Mouse (Mus musculus) ES-E14 (cell line): ENCODE results near the gene Carmil2. TPM values are rescaled to one million over a fixed set of nuclear protein-coding genes. Genes with fewer than 3 reads are reported as not detected.

Experiments used
- DNase-seq: peaks from one replicate; pipeline ENCODE4 v3.0.0-alpha.2; 2013; ENCODE audit warnings: low read depth, low spot score
- H3K27ac ChIP-seq: 2 replicates; pipeline ENCODE4 v1.5.1; 2012; ENCODE audit warnings: low read depth, mild to moderate bottlenecking, low read length, moderate library complexity, mixed read lengths; ENCODE audit not compliant: poor library complexity, insufficient read depth, severe bottlenecking
- H3K36me3 ChIP-seq: 2 replicates; pipeline ENCODE4 v1.6.1; 2012; ENCODE audit warnings: mild to moderate bottlenecking, low read length, moderate library complexity, mixed read lengths; ENCODE audit not compliant: control insufficient read depth, poor library complexity, insufficient read depth, severe bottlenecking
- H3K4me1 ChIP-seq, 2 experiments: fragments of 150-350 bp in 1 of 2; sonication (generic) in 1 of 2; 2 replicates each; pipeline ENCODE4 v1.6.1; 2012; ENCODE audit warnings: low read length in 2 of 2, mild to moderate bottlenecking in 1 of 2, mixed read lengths in 1 of 2; ENCODE audit not compliant: control insufficient read depth in 2 of 2, insufficient read depth in 2 of 2, poor library complexity in 1 of 2
- H3K4me3 ChIP-seq, 2 experiments: fragments of 150-350 bp in 1 of 2; sonication (generic) in 1 of 2; 2 replicates each; pipeline ENCODE4 v1.5.1; 2012; ENCODE audit warnings: low read length in 2 of 2, low read depth in 1 of 2, mild to moderate bottlenecking in 1 of 2, mixed read lengths in 1 of 2; ENCODE audit not compliant: insufficient read depth in 1 of 2, poor library complexity in 1 of 2, severe bottlenecking in 1 of 2
- H3K9ac ChIP-seq: 2 replicates; pipeline ENCODE4 v1.6.1; 2012; ENCODE audit warnings: low read depth, mild to moderate bottlenecking, low read length, mixed read lengths; ENCODE audit not compliant: poor library complexity, insufficient read depth, severe bottlenecking
- H3K9me3 ChIP-seq: fragments of 150-350 bp; sonication (generic); 2 replicates; pipeline ENCODE4 v1.6.1; 2012; ENCODE audit warnings: low read depth, mild to moderate bottlenecking, low read length; ENCODE audit not compliant: control insufficient read depth, insufficient read depth
- CHD2 ChIP-seq: IDR thresholded peaks from 2 replicates; pipeline ENCODE4 v1.6.1; 2014; ENCODE audit warnings: mild to moderate bottlenecking, low read depth, low read length, inconsistent platforms
- HCFC1 ChIP-seq: IDR thresholded peaks from 2 replicates; pipeline ENCODE4 v1.6.1; 2012; ENCODE audit warnings: low read length, inconsistent platforms, borderline replicate concordance; ENCODE audit not compliant: insufficient read depth
- MAFK ChIP-seq: IDR thresholded peaks from 2 replicates; pipeline ENCODE4 v1.6.1; 2014; ENCODE audit warnings: mild to moderate bottlenecking, low read depth, low read length, inconsistent platforms; ENCODE audit not compliant: insufficient read depth
- ZC3H11A ChIP-seq: IDR thresholded peaks from 2 replicates; pipeline ENCODE4 v1.6.1; 2012; ENCODE audit warnings: low read depth, mild to moderate bottlenecking, inconsistent platforms, low read length, borderline replicate concordance
- ZNF384 ChIP-seq: IDR thresholded peaks from 2 replicates; pipeline ENCODE4 v1.6.1; 2012; ENCODE audit warnings: low read depth, low read length, inconsistent platforms
- in situ Hi-C, 2 experiments: fragments of 600-800 bp; cut with MboI; formaldehyde crosslinking; loops; one replicate each; pipeline ENCODE4 v1.15.1; 2025; ENCODE audit warnings: low sequenced_read_pairs in 2 of 2, inconsistent platforms in 1 of 2; ENCODE audit not compliant: unreplicated experiment in 2 of 2
- total RNA-seq: library from RNA; depleted of rRNA; stranded (reverse); fragments of 300-350 nt; gene quantifications from 2 replicates; pipeline ENCODE4 v1.2.3, GENCODE M21; 2012

Carmil2 gene
- total RNA-seq, 1 experiment, result 1.6 TPM

DNA sequence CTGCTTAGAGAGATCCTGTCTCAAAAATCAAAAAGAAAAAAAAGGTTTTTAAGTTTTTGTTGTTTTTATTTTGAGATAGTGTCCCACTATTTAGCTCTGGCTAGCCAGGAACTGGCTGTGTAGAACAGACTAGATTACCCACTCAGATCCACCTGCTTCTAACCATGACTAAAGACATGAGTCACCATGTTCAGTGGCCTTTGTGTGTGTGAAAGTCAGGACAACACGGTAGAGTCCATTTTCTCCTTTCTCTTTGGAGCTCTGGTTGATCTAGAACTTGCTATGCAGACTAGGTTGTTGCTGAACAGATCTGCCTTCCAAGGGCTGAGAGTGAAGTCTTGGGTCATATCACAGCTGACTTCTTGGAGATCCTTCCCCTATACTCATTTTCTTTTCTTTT lies 46.2 kb upstream of the Carmil2 start:
- no peak for DNase-seq
- no peaks in the 10 kb centered on the region for H3K9me3 ChIP-seq
- TF ChIP-seq CHD2, result no peak
- TF ChIP-seq ZNF384, result no peak
- no peak for TF ChIP-seq HCFC1
- no peak for TF ChIP-seq MAFK
- no peak for TF ChIP-seq ZC3H11A
- in situ Hi-C loops, result no loop called here
- H3K9ac ChIP-seq, result no peak overlapping the region
- no peak overlapping the region for H3K27ac ChIP-seq
- no peak overlapping the region for H3K4me3 ChIP-seq
- H3K4me1 ChIP-seq, result peaks cover 6 to 7% of the 10 kb centered on the region in 2 experiments; a peak in 2 of 4 replicates
- peaks cover 3% of the 10 kb centered on the region for H3K36me3 ChIP-seq

DNA sequence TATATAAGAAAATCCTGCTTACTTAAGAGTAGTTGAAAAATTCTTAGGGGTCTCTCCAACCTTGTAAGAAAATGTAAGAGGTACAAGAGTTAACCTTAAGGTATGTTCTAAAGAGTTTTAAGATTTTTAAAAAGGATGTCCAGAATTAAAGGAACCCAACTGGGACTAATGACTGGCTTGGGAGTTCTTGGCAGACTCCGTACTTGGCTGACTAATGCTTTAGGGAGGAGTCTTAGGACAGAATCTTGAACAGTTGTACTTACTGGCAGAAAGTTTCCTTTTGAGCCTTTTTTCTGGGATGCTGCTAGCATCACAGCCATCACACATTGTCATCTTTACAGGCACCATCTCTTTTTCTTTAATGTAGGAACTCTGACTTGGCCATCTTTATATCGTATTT lies 45.6 kb upstream of the Carmil2 start:
- H3K4me3 ChIP-seq, result no peak overlapping the region
- in situ Hi-C loops, result no loop called here
- TF ChIP-seq MAFK (no peak), CHD2 (no peak), ZNF384 (no peak)
- H3K27ac ChIP-seq, result no peak overlapping the region
- no peaks in the 10 kb centered on the region for H3K9me3 ChIP-seq
- DNase-seq, result no peak
- no peak overlapping the region for H3K9ac ChIP-seq
- H3K36me3 ChIP-seq, result peaks cover 3% of the 10 kb centered on the region
- peaks cover 5 to 6% of the 10 kb centered on the region in 2 experiments; a peak in 2 of 4 replicates for H3K4me1 ChIP-seq

GRCm38 (mm10) chr8:105645205-105645604 lies 40.9 kb upstream of the Carmil2 start:
- in situ Hi-C loops, result no loop called here
- Histone ChIP-seq H3K9ac (no peak overlapping the region), H3K36me3 (peaks cover 3% of the 10 kb centered on the region), H3K4me1 (peaks cover 0 to 3% of the 10 kb centered on the region in 2 experiments; a peak in 1 of 4 replicates), H3K9me3 (no peaks in the 10 kb centered on the region), H3K27ac (no peak overlapping the region), H3K4me3 (no peak overlapping the region)
- TF ChIP-seq ZNF384 (no peak), MAFK (no peak), HCFC1 (no peak), ZC3H11A (no peak), CHD2 (no peak)
- no peak for DNase-seq

DNA sequence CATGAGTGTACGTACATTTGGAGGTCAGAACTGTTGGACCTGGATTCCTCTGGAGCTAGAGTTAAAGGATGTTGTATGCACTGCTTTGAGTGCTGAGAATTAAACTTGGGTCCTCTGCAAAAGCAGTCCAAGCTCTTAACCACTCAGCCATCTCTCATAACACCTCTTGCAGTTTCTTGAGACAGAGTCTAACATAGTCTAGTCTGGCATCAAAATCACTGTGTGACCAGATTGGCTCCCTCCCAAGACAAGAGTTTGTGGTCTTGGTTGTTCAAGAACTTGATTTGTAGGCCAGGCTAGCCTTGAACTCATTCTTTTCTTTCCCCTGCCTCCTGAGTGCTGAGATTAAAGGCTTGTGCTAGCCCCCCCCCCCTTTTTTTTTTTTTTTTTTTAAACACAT lies 37.1 kb upstream of the Carmil2 start:
- Histone ChIP-seq H3K9me3 (no peaks in the 10 kb centered on the region), H3K27ac (no peak overlapping the region), H3K9ac (no peak overlapping the region), H3K4me3 (no peak overlapping the region), H3K4me1 (peaks cover 0 to 2% of the 10 kb centered on the region in 2 experiments; a peak in 1 of 4 replicates), H3K36me3 (peaks cover 3% of the 10 kb centered on the region)
- DNase-seq, result no peak
- no peak for TF ChIP-seq MAFK
- no peak for TF ChIP-seq ZC3H11A
- TF ChIP-seq ZNF384, result no peak
- TF ChIP-seq CHD2, result no peak
- TF ChIP-seq HCFC1, result no peak
- in situ Hi-C loops, result no loop called here

GRCm38 (mm10) chr8:105657641-105658040 lies 28.4 kb upstream of the Carmil2 start:
- no peak overlapping the region for H3K4me3 ChIP-seq
- peaks cover 2% of the 10 kb centered on the region for H3K36me3 ChIP-seq
- H3K27ac ChIP-seq, result no peak overlapping the region
- DNase-seq, result no peak
- no peaks in the 10 kb centered on the region for H3K4me1 ChIP-seq
- no peak overlapping the region for H3K9ac ChIP-seq
- no peaks in the 10 kb centered on the region for H3K9me3 ChIP-seq
- in situ Hi-C loops, result no loop called here
- TF ChIP-seq HCFC1 (no peak), MAFK (no peak), ZC3H11A (no peak), CHD2 (no peak), ZNF384 (no peak)
